Mouse (Mus musculus): ENCODE measurements at regions not wholly inside any gene's neighbourhood (a gene's known extent, or its start where the extent isn't known, plus 50 kb on each side); places are given as distances from the start of the nearest gene placed in this dataset.

DNA sequence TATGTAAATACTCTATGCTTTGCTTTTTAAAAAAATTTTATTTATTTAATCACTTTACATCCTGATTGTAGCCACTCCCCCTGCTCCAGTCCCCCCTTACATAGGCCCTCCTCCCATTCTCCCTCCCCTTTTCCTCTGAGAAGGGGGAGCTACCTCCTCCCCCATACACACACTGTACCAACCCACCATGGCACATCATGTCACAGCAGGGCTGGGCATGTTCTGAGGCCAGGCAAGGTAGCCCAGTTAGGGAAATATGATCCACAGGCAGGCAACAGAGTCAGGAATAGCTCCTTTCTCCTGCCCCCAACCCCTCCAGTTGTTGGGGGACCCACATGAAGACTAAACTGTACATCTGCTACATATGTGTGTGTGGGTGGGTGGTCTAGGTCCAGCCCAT lies 1130.7 kb upstream of the Gulo start:
- DNase-seq (ENCODE audit: low read depth, low spot score), result no peak

DNA sequence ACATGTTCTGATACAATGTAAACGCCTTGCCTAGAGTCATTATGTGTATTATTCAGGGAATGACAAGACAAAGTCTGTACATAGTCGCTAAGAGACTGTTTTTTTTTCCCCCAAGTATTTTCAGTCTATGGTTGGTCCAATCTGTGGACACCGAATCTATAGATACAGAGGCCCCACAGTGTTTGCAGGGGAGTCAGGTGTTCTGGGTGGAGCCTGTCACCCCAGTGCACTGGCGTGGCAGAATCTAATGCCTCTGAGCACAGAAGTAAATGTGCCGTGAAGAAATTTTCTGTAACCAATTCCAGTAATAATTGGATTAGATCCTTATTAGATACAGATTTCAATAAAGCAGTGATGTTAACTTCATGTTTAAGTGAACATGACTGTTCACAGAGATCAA lies 1130.1 kb upstream of the Gulo start:
- no peak for DNase-seq (ENCODE audit: low read depth, low spot score)

- no peak for DNase-seq (ENCODE audit: low read depth, low spot score)
Measured at GRCm38 (mm10) chr14:67136141-67136498, 1127.1 kb upstream of the Gulo start.

DNA sequence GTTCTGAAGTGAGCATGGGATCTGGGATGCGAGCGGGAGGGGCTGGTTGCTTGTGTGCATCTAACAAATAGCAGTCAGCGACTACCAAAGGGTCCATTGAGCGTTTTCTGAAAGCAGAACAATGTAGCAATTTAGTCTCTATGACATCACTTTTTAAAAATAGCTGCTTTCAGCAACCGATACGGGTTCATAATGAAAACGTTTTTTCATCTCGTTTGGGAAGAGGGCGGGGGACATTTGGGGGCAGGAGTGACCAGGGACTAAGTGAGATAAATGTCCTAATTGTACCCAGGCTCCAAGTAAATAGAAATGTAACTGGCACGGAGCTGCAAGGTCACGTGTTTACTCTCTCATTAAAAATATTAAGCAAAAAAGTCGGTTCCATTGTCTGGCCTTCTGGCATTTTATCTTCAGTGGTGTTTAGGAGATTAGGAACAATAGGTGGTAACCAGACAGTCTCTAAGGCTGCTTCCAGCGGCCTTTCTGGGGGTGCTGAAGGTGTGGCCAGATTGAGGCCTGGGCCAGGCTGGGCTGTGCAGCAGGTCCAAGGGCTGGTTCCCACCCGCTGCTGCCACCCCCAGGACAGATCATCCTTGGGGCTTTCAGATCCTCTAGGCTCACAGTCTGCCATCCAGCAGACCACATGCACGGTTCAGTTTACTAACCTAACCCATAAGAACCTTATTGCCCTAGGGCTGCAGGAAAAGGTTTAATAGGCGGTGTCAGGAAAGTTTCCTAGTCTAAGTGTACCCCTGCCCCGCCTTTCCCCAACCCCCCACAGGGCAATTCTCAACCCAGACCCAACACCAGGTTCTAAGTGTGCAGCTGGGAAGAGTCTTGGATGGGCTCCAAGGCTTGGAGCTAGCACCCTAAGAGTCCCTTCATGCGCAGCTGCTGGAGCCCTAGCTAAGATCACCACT lies 1126.5 kb upstream of the Gulo start:
- DNase-seq (ENCODE audit: low read depth, low spot score), result peak; percentile 91

- DNase-seq (ENCODE audit: low read depth, low spot score), result no peak
Measured at GRCm38 (mm10) chr14:67133221-67133620, 1124.2 kb upstream of the Gulo start.

DNA sequence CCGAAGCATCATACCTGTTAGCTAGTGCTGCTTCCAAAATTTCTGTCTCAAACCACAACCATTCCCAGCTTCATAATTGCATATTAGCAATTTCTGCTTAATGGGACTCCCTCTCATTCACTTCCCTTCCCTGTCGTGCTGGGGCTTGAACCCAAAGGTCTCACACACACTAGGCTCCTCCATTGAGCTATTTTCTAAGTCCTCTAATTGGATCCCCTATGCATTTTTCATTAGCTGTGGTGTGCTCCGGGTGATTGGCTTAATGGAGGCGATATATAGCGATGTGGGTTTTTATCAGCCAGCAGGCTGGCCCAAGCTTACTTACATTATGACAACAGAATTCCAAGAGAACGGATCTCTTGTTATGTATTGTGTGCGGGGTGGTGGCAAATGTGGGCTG lies 1118.1 kb upstream of the Gulo start:
- DNase-seq (ENCODE audit: low read depth, low spot score), result no peak

DNA sequence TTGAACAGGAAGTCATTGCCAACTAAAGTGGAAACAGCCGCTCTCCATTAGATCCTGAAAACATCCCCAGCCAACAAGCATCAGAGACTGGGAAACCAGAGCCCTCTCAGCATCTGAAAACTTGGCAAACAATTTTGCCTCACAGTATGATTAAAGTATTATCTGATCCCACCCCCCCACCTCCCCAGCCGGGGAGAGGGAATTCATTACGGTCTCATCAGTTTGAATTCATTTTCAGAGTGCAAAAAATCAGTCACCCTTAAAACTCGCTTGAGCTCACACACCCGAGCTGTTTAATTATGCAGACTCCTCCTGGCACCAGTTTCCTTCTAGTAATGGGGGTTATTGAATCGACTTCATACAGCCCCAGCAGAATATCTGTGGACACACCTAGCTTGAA lies 1117.2 kb upstream of the Gulo start:
- no peak for DNase-seq (ENCODE audit: low read depth, low spot score)

GRCm38 (mm10) chr14:67123300-67123699 lies 1114.3 kb upstream of the Gulo start:
- peak; percentile 85 for DNase-seq (ENCODE audit: low read depth, low spot score)
